Mouse (Mus musculus) layer of hippocampus, postnatal 25 days (tissue): Measurements from ENCODE around the gene Stat2. TPM values are rescaled to one million over a fixed set of nuclear protein-coding genes. Genes with fewer than 3 reads are reported as not detected.
"Not testable (repeated sequence)": the region's sequence is repeated elsewhere in the genome, so short reads cannot be mapped to it uniquely, and the experiment has no call there.

ENCODE experiments used
- DNase-seq, 2 experiments: peaks; one replicate each; pipeline ENCODE4 v3.0.0; 2022; ENCODE audit warnings: mixed read lengths in 2 of 2, low spot score in 1 of 2; ENCODE audit errors: extremely low spot score in 1 of 2
- total RNA-seq, 2 experiments: library from RNA; stranded (reverse); gene quantifications; 2 replicates each; pipeline ENCODE4 v1.2.3; 2021

The Stat2 gene
- total RNA-seq, 2 experiments from 2014 or later, result 27.8 to 30.0 TPM

- no peak for DNase-seq
These were observed 26.2 kb downstream of the Stat2 start for GRCm38 (mm10) chr10:128296370-128297090.

- DNase-seq, result no peak
These were observed 26.9 kb downstream of the Stat2 start for GRCm38 (mm10) chr10:128297221-128297620.

- no peak for DNase-seq
These were observed 27.3 kb downstream of the Stat2 start for GRCm38 (mm10) chr10:128297622-128298021.

GRCm38 (mm10) chr10:128298243-128298642 lies 27.9 kb downstream of the Stat2 start:
- no peak for DNase-seq

- no peak for DNase-seq
These were observed 28.4 kb downstream of the Stat2 start, which contains the start of gene Il23a for GRCm38 (mm10) chr10:128298702-128299171. Gene Il23a, minus strand, starts transcription at chr10:128298752.

- DNase-seq, result no peak
These were observed 32.0 kb downstream of the Stat2 start for GRCm38 (mm10) chr10:128302357-128302756.

- DNase-seq, result no peak
These were observed 32.4 kb downstream of the Stat2 start for GRCm38 (mm10) chr10:128302785-128303125.

GRCm38 (mm10) chr10:128303126-128304021 lies 33.0 kb downstream of the Stat2 start, which contains the start of gene Pan2:
Gene Pan2, plus strand, starts transcription at chr10:128303335.
- peak; percentile 99 to 100 for DNase-seq

- no peak for DNase-seq
These were observed 39.3 kb downstream of the Stat2 start for GRCm38 (mm10) chr10:128309654-128310053.

- peak in 1 of 2 experiments; percentile 20 for DNase-seq
These were observed 39.8 kb downstream of the Stat2 start for GRCm38 (mm10) chr10:128310177-128310576.

- no peak for DNase-seq
These were observed 40.5 kb downstream of the Stat2 start for GRCm38 (mm10) chr10:128310902-128311301.

- no peak for DNase-seq
These were observed 45.2 kb downstream of the Stat2 start for GRCm38 (mm10) chr10:128315578-128315977.

GRCm38 (mm10) chr10:128321641-128322040 lies 51.3 kb downstream of the Stat2 start:
- no peak for DNase-seq

- DNase-seq, result peak; percentile 70 to 85
These were observed 52.1 kb downstream of the Stat2 start, which contains the start of gene Cnpy2 for GRCm38 (mm10) chr10:128322141-128323108. Gene Cnpy2, plus strand, starts transcription at chr10:128322459.

- no peak for DNase-seq
These were observed 53.2 kb downstream of the Stat2 start for GRCm38 (mm10) chr10:128323516-128323915.

- no peak for DNase-seq
These were observed 56.5 kb downstream of the Stat2 start for GRCm38 (mm10) chr10:128326825-128327224.

GRCm38 (mm10) chr10:128327610-128328009 lies 57.3 kb downstream of the Stat2 start:
- no peak for DNase-seq

GRCm38 (mm10) chr10:128332358-128333249 lies 62.2 kb downstream of the Stat2 start:
- not testable (repeated sequence) for DNase-seq

GRCm38 (mm10) chr10:128335582-128335981 lies 65.2 kb downstream of the Stat2 start:
- peak in 1 of 2 experiments; percentile 82 for DNase-seq
